ENCODE assay signal across 8 mouse cellular contexts in the genomic region with DNA sequence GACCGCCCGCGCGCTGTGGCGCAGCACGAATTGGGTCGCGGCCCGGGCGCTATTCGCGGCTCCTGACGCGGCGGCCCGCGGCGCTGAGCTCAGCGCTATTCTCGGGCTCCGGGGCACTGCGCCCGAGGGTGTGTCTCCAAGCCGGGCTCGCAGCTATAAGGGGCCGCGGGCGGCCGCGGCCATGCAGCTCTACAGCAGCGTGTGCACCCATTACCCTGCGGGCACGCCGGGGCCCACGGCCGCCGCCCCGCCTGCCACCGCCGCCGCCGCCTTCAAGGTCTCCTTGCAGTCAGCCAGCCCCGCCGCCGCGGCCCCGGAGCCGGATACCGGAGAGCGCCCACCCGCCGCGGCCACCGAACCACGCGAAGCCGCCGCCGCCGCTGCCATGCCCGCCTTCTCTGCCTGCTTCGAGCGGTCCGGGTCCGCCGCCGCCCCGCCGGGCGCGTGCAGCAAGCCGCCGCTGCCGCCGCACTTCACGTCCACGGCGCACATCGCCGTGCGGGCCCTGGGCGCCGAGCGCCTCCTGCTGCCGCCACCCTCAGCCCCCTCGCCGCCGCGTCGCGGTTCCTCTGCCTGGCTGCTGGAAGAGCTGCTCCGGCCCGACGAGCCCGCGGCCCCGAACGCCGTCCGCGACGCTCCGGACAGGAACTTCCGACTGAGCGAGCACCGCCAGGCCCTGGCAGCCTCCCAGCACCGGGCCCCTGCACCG. TPM values are rescaled to one million over a fixed set of nuclear protein-coding genes. Genes with fewer than 3 reads are reported as not detected.
DNase-seq lines count a peak whose midpoint lies in the region; ATAC-seq and TF ChIP-seq lines count a peak whose summit lies in the region.

No protein-coding gene starts in this region.

- H3K4me1 ChIP-seq in limb, embryonic 12.5 days (replicated peaks): peaks cover 7% of the 10 kb centered on the region; the same call in 1 of the 2 replicates
- peaks cover 15% of the 10 kb centered on the region for H3K4me1 ChIP-seq in midbrain, embryonic 12.5 days
- H3K4me1 ChIP-seq in small intestine, adult 2 months (ENCODE audit: control insufficient read depth, insufficient read depth, insufficient read length, low read length): peaks cover 2% of the 10 kb centered on the region

- peaks cover 35% of the 10 kb centered on the region for H3K27me3 ChIP-seq in limb, embryonic 12.5 days
- H3K27me3 ChIP-seq in midbrain, embryonic 12.5 days: peaks cover 39% of the 10 kb centered on the region
- peaks cover 14% of the 10 kb centered on the region for H3K27me3 ChIP-seq in small intestine, adult 2 months (ENCODE audit: control insufficient read depth, insufficient read depth, low read length)

- peak; percentile 85 for ATAC-seq in limb, embryonic 12.5 days (ENCODE audit: insufficient number of reproducible peaks, insufficient read depth, low FRiP score, low TSS enrichment, low read depth)
- peak; percentile 87 for ATAC-seq in midbrain, embryonic 12.5 days (ENCODE audit: low FRiP score, low read depth)

- TF ChIP-seq POLR2A in small intestine, adult 2 months (IDR thresholded peaks at IDR 0.05; ENCODE audit: low read depth, low read length): no peak

- WGBS in limb, embryonic 12.5 days: under 1% methylated on average over 89 of the region's 108 CpGs
- WGBS in midbrain, embryonic 12.5 days: under 1% methylated on average over 72 of the region's 108 CpGs
- under 1% methylated on average over 96 of the region's 108 CpGs for WGBS in small intestine, adult 2 months

- DNase-seq in ZHBTc4 (ENCODE audit: low read depth, low spot score) (peak; percentile 90), MN1 (ENCODE audit: low spot score) (no peak)
- DNase-seq in embryo, embryonic 11 days: peak; percentile 70
- DNase-seq in gastrocnemius, postnatal 25 days: peak; percentile 59
- DNase-seq in kidney, adult 11 months: peak; percentile 49

- H3K36me3 ChIP-seq in limb, embryonic 12.5 days: no peaks in the 10 kb centered on the region
- no peaks in the 10 kb centered on the region for H3K36me3 ChIP-seq in midbrain, embryonic 12.5 days
- no peaks in the 10 kb centered on the region for H3K36me3 ChIP-seq in small intestine, adult 2 months (ENCODE audit: control insufficient read depth, insufficient read depth, low read length)

- no peaks in the 10 kb centered on the region for H3K9me3 ChIP-seq in limb, embryonic 12.5 days
- no peaks in the 10 kb centered on the region for H3K9me3 ChIP-seq in midbrain, embryonic 12.5 days

- peak overlapping the region; percentile 72 for H3K27ac ChIP-seq in limb, embryonic 12.5 days
- H3K27ac ChIP-seq in midbrain, embryonic 12.5 days (replicated peaks): peak overlapping the region; percentile 79
- peak overlapping the region; percentile 63 for H3K27ac ChIP-seq in small intestine, adult 2 months (ENCODE audit: insufficient read depth, low read depth, low read length)

- H3K4me2 ChIP-seq in limb, embryonic 12.5 days: peak overlapping the region; percentile 86
- H3K4me2 ChIP-seq in midbrain, embryonic 12.5 days (replicated peaks): peak overlapping the region; percentile 84

- TF ChIP-seq CTCF in small intestine, adult 2 months (IDR thresholded peaks at IDR 0.05; ENCODE audit: extremely low read depth, insufficient read length, insufficient replicate concordance, low read depth, low read length): no peak

- peak overlapping the region; percentile 72 for H3K9ac ChIP-seq in limb, embryonic 12.5 days (replicated peaks)
- H3K9ac ChIP-seq in midbrain, embryonic 12.5 days (replicated peaks): peak overlapping the region; percentile 69

- peak overlapping the region; percentile 72 for H3K4me3 ChIP-seq in limb, embryonic 12.5 days (replicated peaks)
- peak overlapping the region; percentile 78 for H3K4me3 ChIP-seq in midbrain, embryonic 12.5 days
- peak overlapping the region; percentile 83 for H3K4me3 ChIP-seq in small intestine, adult 2 months (ENCODE audit: low read depth, low read length)

RNA-seq across cellular contexts. Expression of gene Otud1, which starts 0.5 kb away (rescaled TPM):
- 10 to 100 TPM; 13.0 to 17.5 TPM for total RNA-seq in gastrocnemius, postnatal 25 days (2021)
- 0.88 and 1.3 TPM in 2 replicates for polyA plus RNA-seq in limb, embryonic 12.5 days (2016; fragmentation: Nextera tagmentation; extraction: Ambion mirVana)
- 1.4 and 1.6 TPM in 2 replicates for polyA plus RNA-seq in midbrain, embryonic 12.5 days (2016; fragmentation: Nextera tagmentation; extraction: Ambion mirVana)
- polyA plus RNA-seq in small intestine, adult 2 months (2012; rRNA removed): 4.4 and 6.1 TPM in 2 replicates
